Mouse (Mus musculus): ENCODE data around the gene Hoxc8. TPM values are rescaled to one million over a fixed set of nuclear protein-coding genes. Genes with fewer than 3 reads are reported as not detected.

Gene Hoxc8
- total RNA-seq (2012; rRNA removed) (0.26 and 0.31 TPM in 2 replicates), polyA plus RNA-seq (2012; ENCODE audit: insufficient read depth in 1 of 2, insufficient read length in 2 of 2, low read depth in 1 of 2, low replicate concordance in 2 of 2, missing spikeins in 1 of 2) (1 to 10 TPM in 1 of 2 experiments, not detected in 1; 1.7 TPM)

DNA sequence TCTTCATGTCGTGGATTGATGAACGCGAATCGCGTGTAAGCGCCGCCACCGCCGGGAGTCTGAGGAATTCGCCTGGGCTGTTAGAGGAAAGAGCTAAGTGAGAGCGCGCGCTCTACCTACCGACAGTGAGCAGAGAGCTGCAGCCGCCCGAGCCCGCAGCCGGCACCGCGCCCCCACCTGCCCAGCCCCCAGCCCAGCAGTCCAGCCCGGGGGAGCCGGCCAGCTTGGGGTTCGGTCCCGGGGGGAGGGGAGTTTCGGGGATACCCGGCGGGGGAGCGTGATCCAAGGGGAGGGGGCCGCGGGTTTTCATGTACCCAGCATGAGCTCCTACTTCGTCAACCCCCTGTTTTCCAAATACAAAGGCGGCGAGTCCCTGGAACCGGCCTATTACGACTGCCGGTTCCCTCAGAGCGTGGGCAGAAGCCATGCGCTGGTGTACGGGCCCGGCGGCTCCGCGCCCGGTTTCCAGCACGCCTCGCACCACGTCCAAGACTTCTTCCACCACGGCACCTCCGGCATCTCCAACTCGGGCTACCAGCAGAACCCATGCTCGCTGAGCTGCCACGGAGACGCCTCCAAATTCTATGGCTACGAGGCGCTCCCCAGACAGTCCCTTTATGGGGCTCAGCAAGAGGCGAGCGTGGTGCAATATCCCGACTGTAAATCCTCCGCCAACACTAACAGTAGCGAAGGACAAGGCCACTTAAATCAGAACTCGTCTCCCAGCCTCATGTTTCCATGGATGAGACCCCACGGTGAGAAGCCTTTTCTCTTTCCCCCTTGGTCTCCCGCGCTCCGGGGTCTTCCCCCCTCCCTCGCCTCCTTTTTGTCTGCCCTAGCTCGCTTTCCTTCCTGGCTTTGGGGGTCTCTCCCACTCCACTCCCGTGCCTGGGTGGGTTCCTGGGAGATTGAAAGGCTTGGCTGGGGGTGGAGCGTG, at the start of gene Hoxc8:
Gene Hoxc8, plus strand, starts transcription at position 147 of the 937 bp plus-strand sequence.
- 0 out of 4 replicates have a peak, but pooled peaks cover 0 to 4% of the 10 kb centered on the region in 2 experiments for H3K4me1 ChIP-seq (ENCODE audit: control insufficient read depth in 1 of 2, insufficient read depth in 2 of 2, low read length in 2 of 2)
- H3K27me3 ChIP-seq (ENCODE audit: control insufficient read depth in 1 of 2, insufficient read depth in 2 of 2, low read length in 2 of 2): no peaks in the 10 kb centered on the region
- H3K9me3 ChIP-seq (replicated peaks; ENCODE audit: insufficient read depth, low read length): no peaks in the 10 kb centered on the region
- no peak within 1 kb of the TSS for H3K4me3 ChIP-seq (ENCODE audit: control insufficient read depth in 1 of 2, insufficient read depth in 1 of 2, low read depth in 2 of 2, low read length in 2 of 2)
- H3K79me2 ChIP-seq (ENCODE audit: control insufficient read depth, insufficient read depth, low read length, poor library complexity): no peaks in the 10 kb centered on the region
- no peak within 1 kb of the TSS for H3K27ac ChIP-seq (ENCODE audit: control insufficient read depth, low read depth, low read length)
- TF ChIP-seq NELFE (IDR thresholded peaks at IDR 0.05; ENCODE audit: low read depth, low read length): no peak
- TF ChIP-seq UBTF (IDR thresholded peaks at IDR 0.05; ENCODE audit: borderline replicate concordance, insufficient read depth, low read depth, low read length): no peak
- no peak for TF ChIP-seq ETS1 (IDR thresholded peaks at IDR 0.05; ENCODE audit: low read depth, low read length)
- no peak for TF ChIP-seq NRF1 (IDR thresholded peaks at IDR 0.05; ENCODE audit: insufficient read depth, low read depth, low read length, poor library complexity, severe bottlenecking)
- TF ChIP-seq POLR2AphosphoS5 (IDR thresholded peaks at IDR 0.05; ENCODE audit: borderline replicate concordance, low read depth, low read length): no peak
- TF ChIP-seq MAX (IDR thresholded peaks at IDR 0.05; ENCODE audit: low read length): no peak
- no peak for TF ChIP-seq GATA1 (IDR thresholded peaks at IDR 0.05; ENCODE audit: low read depth, low read length)
- no peak for TF ChIP-seq MYC (IDR thresholded peaks at IDR 0.05; ENCODE audit: low read depth, low read length)
- no peak for TF ChIP-seq KAT2A (conservative IDR thresholded peaks at IDR 0.05; ENCODE audit: low read depth, low read length)
- TF ChIP-seq MYB (IDR thresholded peaks at IDR 0.05; ENCODE audit: low read depth, low read length): no peak
- TF ChIP-seq POLR2A (IDR thresholded peaks at IDR 0.05; ENCODE audit: control insufficient read depth in 1 of 2, insufficient read depth in 1 of 2, low read depth in 1 of 2, low read length in 2 of 2, poor library complexity in 1 of 2): no peak
- TF ChIP-seq ZNF384 (IDR thresholded peaks at IDR 0.05; ENCODE audit: low read depth, low read length): no peak
- TF ChIP-seq ZC3H11A (IDR thresholded peaks at IDR 0.05; ENCODE audit: low read depth, low read length): no peak
- no peak for TF ChIP-seq MAZ (IDR thresholded peaks at IDR 0.05; ENCODE audit: low read depth, low read length)
- TF ChIP-seq MXI1 (IDR thresholded peaks at IDR 0.05; ENCODE audit: low read depth, low read length): no peak
- TF ChIP-seq EP300 (IDR thresholded peaks at IDR 0.05; ENCODE audit: low read depth in 1 of 2, low read length in 2 of 2): no peak
- no peak for TF ChIP-seq GABPA (IDR thresholded peaks at IDR 0.05; ENCODE audit: low read depth, low read length)
- TF ChIP-seq CHD1 (IDR thresholded peaks at IDR 0.05; ENCODE audit: low read depth, low read length): no peak
- no peak for TF ChIP-seq JUND (IDR thresholded peaks at IDR 0.05; ENCODE audit: low read depth, low read length)
- no peak for TF ChIP-seq ZMIZ1 (IDR thresholded peaks at IDR 0.05; ENCODE audit: low read depth, low read length)
- no peak for DNase-seq (ENCODE audit: low read depth, low spot score)
- H3K36me3 ChIP-seq (ENCODE audit: control insufficient read depth in 1 of 2, insufficient read depth in 2 of 2, low read length in 2 of 2): peaks cover 0 to 3% of the 10 kb centered on the region in 2 experiments; a peak in 1 of 4 replicates
- no peak within 1 kb of the TSS for H3K9ac ChIP-seq (ENCODE audit: control insufficient read depth, low read depth, low read length, poor library complexity, severe bottlenecking)
